In genomic region chr6:50225232-50225631, GRCm38 (mm10) we compare ENCODE assay signal across 16 mouse cellular contexts.
"Had no signal": no experiment of that assay in that cellular context is flagged by ENCODE, and none has a peak within 500 bp of the region (broad histone marks: within the 10 kb centered on the region; RNA-seq: fewer than 3 reads in every experiment).

No protein-coding gene starts in this region.

- H3K4me2 ChIP-seq: kidney, embryonic 15.5 days; limb, embryonic 12.5 days; liver, embryonic 13.5 days; lung, embryonic 15.5 days; neural tube, embryonic 12.5 days; stomach, embryonic 15.5 days had no signal

- H3K4me1 ChIP-seq: kidney, embryonic 15.5 days; liver, embryonic 13.5 days; lung, embryonic 15.5 days; neural tube, embryonic 12.5 days; stomach, embryonic 15.5 days had no signal

- H3K4me3 ChIP-seq: kidney, embryonic 15.5 days; limb, embryonic 12.5 days; liver, embryonic 13.5 days; lung, embryonic 15.5 days; myocyte; neural tube, embryonic 12.5 days; stomach, embryonic 15.5 days had no signal

- H3K27ac ChIP-seq: kidney, embryonic 15.5 days; limb, embryonic 12.5 days; liver, embryonic 13.5 days; lung, embryonic 15.5 days; neural tube, embryonic 12.5 days; stomach, embryonic 15.5 days had no signal

- H3K9me3 ChIP-seq: kidney, embryonic 15.5 days; limb, embryonic 12.5 days; liver, embryonic 13.5 days; lung, embryonic 15.5 days; neural tube, embryonic 12.5 days; stomach, embryonic 15.5 days had no signal

- ATAC-seq: liver, postnatal 0 days had no signal

- H3K9ac ChIP-seq: kidney, embryonic 15.5 days; limb, embryonic 12.5 days; liver, embryonic 13.5 days; liver, postnatal 0 days; lung, embryonic 15.5 days; neural tube, embryonic 12.5 days; stomach, embryonic 15.5 days had no signal

- DNase-seq: kidney, adult 2 months; kidney, postnatal 14 days; liver; liver, embryonic 13.5 days; liver, postnatal 0 days; midbrain, embryonic 14.5 days; retina, postnatal 1 day; right cerebral cortex, postnatal 4 days; spleen, adult 18-20 months; thymus, postnatal 36 days had no signal

- H3K36me3 ChIP-seq: kidney, embryonic 15.5 days; liver, embryonic 13.5 days; lung, embryonic 15.5 days; stomach, embryonic 15.5 days had no signal

- H3K27me3 ChIP-seq: kidney, embryonic 15.5 days; limb, embryonic 12.5 days; liver, embryonic 13.5 days; lung, embryonic 15.5 days; neural tube, embryonic 12.5 days; stomach, embryonic 15.5 days had no signal
